Mouse (Mus musculus): Measurements from ENCODE around the gene Tmem216.
"Not testable (repeated sequence)": the region's sequence is repeated elsewhere in the genome, so short reads cannot be mapped to it uniquely, and the experiment has no call there.

Gene Tmem216

DNA sequence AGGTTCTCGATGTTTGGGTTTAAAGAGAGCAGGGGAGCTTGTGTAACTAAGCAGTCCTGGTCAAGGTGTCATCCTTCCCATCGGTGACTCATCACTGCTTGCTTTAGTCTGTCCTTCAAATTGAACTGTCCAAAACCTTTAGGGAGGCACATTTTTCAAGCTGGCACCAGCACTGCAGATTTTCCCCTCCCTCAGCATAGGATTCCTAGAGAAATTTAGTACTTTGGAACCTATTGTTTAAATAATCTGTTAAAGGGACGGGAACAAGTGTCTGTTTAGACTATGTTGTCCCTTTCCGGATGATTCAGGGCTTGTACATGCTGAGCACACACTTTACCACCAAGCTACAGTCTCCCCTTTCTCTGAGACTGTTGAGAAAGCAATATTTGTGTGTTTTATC lies 9.2 kb upstream of the Tmem216 start:
- no peak for DNase-seq (ENCODE audit: low spot score)

DNA sequence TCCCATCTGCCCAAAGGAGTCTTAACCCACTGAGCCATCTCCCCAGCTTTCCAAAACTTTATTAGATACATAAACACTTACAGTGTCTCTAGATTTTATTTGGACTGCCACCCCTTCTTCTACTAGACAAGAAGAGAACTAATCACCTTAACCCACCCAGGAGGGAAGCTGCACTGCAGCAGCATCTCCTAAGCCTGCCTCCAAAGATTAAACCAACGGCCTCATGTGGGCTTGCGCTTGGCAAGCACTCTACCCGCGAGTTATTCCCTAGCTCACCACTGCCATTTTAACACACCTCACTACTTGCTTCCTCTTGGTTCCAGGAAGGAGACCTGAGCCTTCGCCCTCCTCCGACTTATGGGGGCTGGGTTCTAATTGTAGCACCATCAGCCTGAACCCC lies 8.2 kb upstream of the Tmem216 start:
- DNase-seq (ENCODE audit: low spot score): no peak

DNA sequence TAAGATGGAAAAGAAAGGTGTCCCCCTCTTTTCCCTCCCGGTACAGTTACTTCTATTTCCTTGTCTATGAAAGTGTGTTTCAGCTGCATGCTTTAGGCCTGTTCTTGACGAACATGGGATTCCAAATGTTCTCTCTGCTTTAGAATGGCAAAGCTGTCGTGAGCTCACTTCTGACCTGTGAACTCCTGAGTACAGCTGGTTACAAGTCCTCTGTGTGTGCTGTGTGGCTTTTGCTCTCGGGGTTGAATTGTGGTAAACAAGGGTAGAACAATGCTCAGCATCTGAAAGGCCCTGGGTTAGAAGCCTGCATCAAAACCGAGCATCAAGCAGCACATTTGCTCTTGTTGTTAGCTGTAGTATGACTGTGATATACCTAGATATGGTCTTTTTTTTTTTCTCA lies 6.3 kb upstream of the Tmem216 start:
- DNase-seq (ENCODE audit: low spot score): no peak

DNA sequence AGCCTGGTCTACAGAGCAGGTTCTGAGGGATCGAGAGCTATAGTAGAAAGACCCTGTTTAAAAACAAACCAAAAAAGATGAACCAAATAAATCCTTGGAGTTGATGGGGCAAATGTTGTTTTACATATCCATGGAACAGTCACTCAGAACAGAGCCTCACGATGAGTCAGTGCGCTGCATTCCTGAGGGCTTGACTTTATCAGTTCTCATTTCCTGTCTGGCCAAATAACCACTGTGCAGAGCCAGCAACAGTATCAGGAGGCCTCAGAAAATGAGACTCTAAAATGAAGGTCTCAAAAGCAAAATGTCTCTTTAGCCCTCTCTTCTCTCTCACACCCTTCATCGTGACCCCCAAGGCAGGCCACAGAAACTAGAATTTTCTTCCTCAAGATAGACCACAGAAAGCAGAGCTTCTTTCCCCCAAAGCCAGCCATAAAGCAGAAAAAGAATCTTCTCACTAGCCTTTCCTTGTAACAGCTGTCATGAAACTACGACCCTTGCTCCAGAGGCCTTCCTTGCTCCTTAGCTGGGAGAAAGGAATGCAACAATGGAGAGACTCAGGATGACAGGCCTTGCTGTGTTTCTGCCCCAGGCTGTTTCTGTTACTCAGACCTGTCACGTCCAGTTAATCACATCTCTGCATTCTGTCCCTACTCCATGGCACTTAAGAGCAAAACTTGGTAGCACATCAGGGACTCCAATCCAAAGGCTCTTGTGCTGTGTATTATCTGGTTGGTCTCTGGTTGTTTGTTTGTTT lies 5.7 kb upstream of the Tmem216 start:
- DNase-seq (ENCODE audit: low spot score): peak; percentile 61

DNA sequence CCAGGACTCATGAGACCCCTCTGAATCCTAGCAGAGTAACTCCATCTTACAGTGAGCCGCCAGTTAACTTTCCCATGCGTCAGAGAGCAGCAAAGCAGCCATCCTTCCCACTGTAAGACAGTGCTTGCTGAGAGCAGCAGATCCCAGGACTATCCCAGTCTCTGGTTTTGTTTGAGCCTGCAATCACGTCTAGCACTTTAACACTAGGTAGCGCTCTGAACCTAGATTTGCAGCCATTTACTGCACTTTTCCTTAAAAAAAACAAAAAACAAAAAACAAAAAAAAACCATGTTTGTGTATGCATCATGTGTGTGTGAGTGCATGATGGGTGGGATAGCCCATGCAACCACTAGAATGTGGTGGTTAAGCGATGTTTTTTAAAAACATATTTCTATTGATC lies 4.1 kb upstream of the Tmem216 start:
- peak; percentile 40 for DNase-seq (ENCODE audit: low spot score)

DNA sequence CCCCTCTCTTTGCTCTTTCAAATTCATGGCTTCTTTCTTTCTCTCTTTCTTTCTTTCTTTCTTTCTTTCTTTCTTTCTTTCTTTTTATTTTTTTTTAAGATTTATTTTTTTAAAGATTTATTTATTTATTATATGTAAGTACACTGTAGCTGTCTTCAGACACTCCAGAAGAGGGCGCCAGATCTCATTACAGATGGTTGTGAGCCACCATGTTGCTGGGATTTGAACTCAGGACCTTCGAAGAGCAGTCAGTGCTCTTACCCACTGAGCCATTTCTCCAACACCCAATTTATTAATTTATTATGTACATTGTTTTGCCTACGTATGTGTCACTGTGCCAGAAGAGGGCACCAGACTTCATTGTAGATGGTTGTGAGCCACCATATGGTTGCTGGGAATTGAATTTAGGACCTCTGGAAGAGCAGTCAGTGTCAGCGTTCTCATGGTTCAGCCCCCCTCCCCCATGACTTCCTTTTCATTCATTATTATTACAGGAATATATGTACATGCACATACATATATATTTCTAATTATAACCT lies 1.9 kb upstream of the Tmem216 start:
- DNase-seq (ENCODE audit: low spot score): not testable (repeated sequence)

DNA sequence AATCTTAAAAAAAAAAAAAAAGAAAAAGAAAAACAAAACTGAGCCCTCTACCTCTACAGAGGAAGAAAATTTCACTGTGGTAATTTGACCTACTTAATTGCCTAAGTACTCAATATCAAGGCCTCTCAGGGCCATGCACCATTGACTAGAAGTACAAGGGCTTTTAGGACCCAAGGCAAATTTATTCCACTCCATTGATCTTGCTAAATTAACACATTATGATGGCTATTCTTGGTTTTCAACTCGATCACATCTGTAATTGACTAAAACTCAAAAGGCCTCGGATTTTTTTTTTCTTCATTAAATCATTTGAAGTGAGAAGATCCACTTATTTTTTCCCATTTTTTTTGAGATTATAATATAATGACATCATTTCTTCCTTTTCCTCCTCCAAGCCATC lies 1.4 kb upstream of the Tmem216 start:
- peak; percentile 60 for DNase-seq (ENCODE audit: low spot score)

DNA sequence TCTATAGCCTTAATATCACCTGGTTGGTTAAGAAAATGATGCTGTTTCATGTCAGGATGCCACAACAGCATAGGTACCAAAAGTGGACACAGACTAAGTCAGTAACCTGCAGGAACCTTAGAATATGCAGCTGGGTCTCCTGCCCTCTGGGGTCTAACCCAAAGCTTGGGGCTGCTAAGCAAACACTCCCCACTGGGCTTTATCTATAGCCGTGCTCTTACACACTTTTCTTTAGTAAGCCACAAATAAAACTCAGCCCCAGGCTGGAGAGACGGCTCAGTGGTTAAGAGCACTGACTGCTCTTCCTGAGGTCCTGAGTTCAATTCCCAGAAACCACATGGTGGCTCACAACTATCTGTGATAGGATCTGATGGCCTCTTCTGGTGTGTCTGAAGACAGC lies 963 bp upstream of the Tmem216 start:
- DNase-seq (ENCODE audit: low spot score): no peak

DNA sequence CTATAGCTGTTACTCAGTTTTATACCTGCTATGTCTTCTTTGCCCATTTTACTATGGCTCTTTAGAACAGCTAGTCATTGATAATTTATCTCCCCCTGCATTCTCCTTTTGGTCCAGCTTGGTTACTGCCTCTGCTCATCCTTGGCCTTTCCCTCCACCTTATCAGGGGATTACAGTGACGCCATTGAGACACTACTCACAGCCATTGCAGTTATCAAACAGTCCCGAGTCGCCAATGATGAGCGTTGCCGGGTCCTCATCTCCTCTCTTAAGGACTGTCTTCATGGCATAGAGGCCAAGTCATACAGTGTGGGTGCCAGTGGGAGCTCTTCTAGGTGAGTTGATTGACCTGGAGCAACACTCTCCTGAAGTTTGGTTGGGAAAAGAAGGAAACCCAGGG lies 16.6 kb downstream of the Tmem216 start:
- DNase-seq (ENCODE audit: low spot score): no peak

DNA sequence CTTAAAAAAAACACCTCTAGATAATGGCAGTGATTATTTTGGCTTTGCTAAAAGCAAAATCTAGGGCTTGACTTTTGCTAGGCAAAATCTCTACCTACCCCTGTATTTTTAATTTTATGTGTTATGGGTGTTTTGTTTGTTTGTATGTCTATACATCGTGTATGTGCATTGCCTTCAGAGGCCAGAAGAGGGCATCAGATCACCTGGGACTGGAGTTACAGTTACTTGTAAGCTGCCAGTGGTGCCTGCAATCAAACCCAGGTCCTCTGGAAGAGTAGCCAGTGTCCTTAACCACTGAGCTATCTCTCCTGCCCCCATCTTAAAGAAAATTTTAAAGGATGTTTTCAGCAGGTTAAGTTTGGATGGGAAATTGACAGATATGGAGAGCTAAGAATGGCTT lies 26.0 kb downstream of the Tmem216 start:
- DNase-seq (ENCODE audit: low spot score): no peak

DNA sequence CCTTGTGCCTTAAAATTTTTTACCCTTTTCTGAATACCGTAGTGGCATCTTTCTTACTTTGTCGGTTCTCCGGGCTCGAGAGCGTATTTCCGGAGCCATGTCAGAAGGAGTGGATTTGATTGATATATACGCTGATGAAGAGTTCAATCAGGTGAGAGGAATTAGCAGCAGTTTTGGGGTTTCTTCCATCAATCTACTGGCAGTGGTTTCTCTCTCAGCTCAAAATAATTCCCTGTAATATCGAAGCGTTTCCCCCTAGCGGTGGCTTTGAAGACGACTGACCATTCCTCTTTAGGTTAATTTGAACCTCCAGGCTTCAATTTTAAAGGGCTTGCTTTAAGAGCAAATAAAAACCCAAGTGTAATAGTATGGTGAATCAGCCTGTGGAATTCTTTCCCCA lies 30.1 kb downstream of the Tmem216 start, which contains the start of gene Sdhaf2:
Gene Sdhaf2, minus strand, starts transcription at position 233 of the 400 bp plus-strand sequence.
- DNase-seq (ENCODE audit: low spot score): peak; percentile 77

DNA sequence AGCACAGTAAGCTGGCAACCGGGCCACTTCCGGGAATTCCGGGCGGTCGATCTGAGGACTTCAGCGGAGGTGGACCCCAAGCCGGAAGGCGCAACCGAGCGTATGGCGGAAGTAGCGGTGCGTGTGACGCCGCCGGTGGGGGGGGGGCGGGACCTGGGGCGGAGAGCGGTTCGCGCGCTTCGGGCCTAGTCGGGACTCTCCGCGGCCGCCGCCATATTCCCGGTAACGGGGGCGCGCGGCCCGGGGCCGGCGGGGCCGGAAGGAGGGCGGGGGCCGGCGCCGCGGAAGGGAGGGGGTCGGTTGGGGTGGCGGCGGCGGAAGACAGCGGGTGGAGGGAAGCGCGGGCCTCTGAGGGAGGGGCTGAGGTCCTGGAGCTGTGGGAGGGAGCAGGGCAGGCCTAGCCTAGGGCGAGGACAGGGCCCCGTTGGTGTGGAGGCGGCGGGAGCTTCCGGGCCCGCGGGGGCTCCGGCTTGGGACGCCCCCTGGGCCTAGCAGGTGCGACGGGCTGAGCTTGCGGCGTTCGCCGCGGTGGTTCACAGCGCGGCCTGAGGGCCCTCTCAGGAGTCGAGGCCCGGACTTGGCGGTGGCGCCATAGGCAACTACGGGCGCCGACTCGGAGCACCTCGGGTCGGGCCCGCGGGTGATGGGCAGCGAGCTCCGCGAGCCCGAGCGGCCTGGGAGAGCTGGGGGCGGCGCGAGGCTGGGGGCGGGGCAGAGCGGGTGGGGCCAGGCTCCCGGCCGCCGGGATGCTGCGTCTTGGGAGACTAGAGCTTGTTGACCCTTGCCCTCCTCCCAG lies 30.7 kb downstream of the Tmem216 start, which contains the start of gene Cpsf7:
Gene Cpsf7, plus strand, starts transcription at position 161 of the 796 bp plus-strand sequence.
- DNase-seq (ENCODE audit: low spot score): peak; percentile 92

DNA sequence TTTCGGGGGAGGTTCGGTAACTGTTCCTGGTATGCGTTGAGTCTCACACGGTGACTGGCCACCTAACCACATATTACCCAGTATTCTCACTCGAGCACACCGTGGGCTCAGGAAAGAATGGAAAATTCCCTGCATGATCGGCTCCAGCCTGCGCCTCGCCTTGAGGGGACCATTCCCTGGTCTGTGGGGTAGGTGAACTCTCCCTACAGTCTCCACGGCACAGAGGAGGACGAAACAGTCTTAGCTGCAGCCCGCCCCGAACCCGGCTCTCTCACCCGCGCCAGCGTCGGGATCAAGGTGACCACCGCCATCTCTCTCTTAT lies 31.3 kb downstream of the Tmem216 start:
- no peak for DNase-seq (ENCODE audit: low spot score)

DNA sequence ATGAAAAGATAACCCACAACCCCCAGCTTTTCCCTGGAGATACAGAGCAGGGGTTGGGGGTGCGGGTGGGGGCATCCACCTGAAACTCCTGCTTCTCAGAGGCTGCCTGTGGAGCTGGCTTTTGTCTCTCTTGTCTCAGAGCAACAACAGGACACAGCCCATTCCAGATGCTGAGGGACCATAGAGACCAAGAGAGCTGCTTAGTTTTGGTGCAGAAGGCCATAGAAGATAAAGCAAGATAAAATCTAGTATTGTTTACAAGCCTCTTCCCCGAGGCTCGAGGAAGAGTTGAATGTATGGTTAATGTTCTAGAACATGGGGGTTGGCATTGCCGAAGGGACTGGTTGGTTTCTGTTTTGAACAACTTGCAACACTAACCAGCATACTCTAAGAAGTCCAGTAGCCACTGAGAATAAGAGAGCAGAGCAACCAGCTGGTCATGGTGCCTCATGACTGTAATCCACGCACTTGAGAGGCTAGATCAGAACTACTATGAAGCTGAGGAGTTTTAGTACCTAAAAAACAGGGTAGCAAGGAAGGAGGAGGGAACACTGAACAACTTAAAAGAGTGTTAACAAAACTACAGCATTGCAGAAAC lies 32.5 kb downstream of the Tmem216 start:
- DNase-seq (ENCODE audit: low spot score): no peak

DNA sequence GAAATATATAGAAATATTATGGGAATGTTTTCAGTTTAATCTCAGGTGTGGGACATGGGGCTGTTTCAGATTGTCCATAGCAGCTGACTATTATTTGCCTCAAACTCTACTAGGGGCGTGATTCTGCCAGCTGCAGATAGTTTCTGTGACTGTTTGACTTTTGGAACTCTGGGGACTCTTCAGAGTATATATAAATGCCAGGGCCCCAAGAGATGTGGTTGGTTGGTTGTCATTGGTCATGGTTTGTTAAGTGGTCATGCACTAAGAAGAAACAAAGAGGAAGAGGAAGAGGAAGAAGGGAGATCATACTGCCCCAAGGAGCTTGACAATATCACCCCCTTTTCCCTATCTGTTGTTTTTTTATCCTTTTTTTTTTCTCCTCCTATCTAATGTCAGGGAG lies 34.1 kb downstream of the Tmem216 start:
- DNase-seq (ENCODE audit: low spot score): no peak

DNA sequence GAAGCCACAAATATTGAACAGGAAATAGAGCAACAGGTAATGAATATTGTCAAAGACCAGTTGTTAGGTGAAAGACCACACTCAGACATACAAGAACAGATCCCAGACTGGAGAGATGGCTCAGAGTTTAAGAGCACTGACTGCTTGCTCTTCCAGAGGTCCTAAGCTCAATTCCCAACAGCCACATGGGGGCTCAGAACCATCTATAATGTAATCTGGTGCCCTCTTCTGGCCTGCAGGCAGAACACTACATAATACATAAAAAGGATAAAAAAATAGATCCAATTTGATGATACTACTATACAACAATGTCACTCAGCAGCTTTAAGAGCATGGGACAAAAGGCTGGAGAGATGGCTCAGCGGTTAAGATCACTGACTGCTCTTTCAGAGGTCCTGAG lies 35.7 kb downstream of the Tmem216 start:
- DNase-seq (ENCODE audit: low spot score): peak; percentile 61

DNA sequence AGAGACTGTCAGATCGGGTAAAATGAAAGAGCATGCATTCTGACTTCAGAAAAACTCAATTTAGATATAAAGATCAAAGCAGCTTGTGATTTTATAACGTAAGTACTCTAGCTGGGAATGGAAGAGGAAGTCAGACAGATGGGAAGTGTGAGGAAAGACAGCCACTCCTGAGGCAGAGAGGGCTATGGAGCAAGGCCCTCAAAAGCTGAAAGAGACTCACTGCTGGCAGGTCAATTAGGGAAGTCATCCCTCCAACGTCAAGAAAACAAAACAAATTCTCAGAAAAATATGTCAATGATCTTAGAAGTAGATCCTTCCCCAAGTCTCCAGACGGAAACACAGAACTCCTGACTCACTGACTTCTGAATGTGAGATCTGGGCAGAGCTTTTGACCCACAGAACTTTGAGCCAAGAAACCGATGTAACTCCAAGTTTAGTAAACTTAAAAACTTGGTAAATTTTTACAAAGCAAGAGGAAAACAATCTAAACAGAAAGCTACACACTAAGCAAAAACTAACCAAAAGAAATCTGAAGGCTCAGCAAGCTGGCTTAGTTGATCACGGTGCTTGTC lies 45.2 kb downstream of the Tmem216 start:
- DNase-seq (ENCODE audit: low spot score): no peak

DNA sequence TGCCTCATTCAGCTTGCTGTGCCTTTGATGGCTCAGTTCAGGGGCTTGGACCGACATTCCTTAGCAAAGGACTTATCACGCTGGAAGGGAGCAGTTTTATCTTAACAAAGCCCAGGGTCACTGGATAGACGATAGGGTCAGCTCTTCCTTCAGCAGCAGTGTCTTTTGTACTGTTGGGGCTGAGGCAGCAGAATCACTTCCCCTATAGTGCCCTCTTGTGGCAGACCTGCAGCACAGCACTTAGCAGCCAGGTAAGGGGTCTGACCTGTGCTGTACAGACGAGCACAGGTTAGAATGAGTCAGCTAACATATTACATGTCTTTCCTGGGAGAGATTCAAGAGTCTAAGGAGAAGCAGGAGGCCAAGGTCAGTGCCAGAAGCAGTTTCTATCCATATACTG lies 53.5 kb downstream of the Tmem216 start:
- DNase-seq (ENCODE audit: low spot score): peak; percentile 87

DNA sequence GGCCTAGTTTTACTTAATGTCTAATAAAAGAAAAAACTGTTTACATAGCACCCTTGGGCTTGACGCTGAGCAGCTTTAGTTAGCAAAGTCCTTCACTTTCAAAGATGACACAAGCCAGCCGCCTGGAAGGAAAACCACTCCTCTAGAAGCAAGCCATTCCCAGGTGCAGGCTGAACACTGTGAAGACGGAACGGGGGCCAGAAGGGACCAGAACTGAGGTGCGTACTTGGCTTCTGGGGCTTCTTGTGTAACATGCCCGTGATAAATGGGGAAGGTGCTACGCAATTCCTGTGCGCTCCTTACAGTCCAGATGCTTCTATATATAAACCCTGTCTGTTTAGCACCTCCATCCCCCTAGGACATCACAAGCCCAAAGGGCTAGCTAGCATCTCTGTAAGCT lies 55.5 kb downstream of the Tmem216 start:
- no peak for DNase-seq (ENCODE audit: low spot score)

DNA sequence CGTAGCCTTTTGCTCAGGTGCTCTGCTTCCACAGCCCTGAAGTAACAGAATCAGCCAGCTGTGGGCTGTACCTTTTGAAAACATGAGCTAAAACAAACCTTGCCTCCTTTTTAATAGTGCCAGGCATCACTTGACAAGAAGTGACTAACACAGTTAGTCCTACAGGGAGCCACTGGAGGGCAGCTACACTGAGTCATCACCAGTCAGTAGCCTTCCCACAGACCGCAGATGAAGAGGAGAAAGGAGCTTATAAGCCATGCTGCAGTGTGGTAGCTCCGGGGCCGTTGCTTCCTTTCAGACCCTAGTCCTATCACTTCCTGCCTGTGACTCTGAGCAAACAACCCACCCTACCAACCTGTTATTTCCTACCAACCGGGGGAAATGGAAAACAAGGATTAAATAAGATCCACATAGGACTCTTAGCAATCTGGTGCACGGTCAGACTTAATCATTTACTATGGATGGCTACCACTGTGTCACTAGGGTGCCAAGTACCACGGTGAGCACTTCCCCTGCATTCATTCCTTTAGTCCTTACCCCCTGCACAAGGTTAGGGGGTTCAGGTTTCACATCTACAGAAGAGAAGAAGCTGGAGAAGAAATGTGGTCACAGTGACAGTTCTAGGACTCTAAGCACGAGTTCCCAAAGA lies 58.4 kb downstream of the Tmem216 start:
- no peak for DNase-seq (ENCODE audit: low spot score)

DNA sequence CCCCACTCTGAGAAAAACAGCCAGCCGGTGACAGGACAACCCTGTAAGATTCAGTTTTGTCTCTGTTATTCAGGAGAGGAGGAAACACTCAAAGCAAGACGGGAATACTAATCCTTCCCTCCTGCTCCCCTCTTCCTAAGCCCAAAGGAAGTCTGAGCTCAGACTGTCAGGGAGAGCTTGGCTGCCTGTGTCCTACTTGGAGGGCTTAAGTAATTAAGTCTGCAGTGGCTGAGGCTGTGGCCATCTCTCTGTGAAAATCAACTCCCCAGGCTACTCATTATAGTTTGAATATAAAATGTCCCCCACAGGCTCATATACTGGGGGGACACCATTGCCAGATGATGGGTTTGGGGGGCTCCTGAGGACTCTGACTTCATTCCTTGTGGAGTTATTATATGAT lies 59.1 kb downstream of the Tmem216 start:
- DNase-seq (ENCODE audit: low spot score): no peak

DNA sequence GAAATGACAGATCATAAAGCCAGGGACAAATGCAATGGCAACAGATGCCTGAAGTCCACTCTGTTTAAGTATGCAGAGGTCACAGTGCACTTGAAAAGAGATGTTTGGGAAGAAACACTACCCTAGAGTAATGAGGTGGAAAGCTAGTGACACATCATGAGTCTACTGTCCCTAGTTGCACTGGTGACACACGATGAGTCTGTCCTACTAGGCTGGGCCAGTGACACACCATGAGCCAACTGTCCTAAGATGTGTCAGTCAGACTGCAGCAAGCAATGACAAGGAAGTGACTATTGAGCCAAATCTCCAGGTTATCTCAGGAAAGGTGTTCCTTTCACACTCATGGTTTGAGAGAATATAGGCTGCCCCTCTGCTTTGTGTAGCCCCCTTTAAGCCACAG lies 60.4 kb downstream of the Tmem216 start:
- DNase-seq (ENCODE audit: low spot score): no peak
